ENCODE assay signal across 10 mouse cellular contexts in genomic region chr5:103075451-103075850, GRCm38 (mm10).
DNase-seq lines count a peak whose midpoint lies in the region; ATAC-seq and TF ChIP-seq lines count a peak whose summit lies in the region.
"Had no signal": no experiment of that assay in that cellular context is flagged by ENCODE, and none has a peak within 500 bp of the region (broad histone marks: within the 10 kb centered on the region; RNA-seq: fewer than 3 reads in every experiment).

No protein-coding gene starts in this region.

- no peak for DNase-seq in heart, adult 2 months
- DNase-seq in heart, postnatal 14 days, result no peak
- DNase-seq in lung, postnatal 36 days, result peak; percentile 15
- DNase-seq in lung, adult 2 months, result no peak
- DNase-seq in adrenal gland, adult 2 months, result peak; percentile 16
- DNase-seq: gastrocnemius, postnatal 36 days had no signal

- no peaks in the 10 kb centered on the region for H3K4me1 ChIP-seq in heart, adult 2 months (ENCODE audit: control insufficient read depth, insufficient read depth, low read length)
- H3K4me1 ChIP-seq in lung, adult 2 months (ENCODE audit: control insufficient read depth, insufficient read depth, low read length), result no peaks in the 10 kb centered on the region
- peaks cover 2% of the 10 kb centered on the region; the same call in 1 of the 2 replicates for H3K4me1 ChIP-seq in testis, adult 2 months (ENCODE audit: control insufficient read depth, insufficient read depth, low read length)
- H3K4me1 ChIP-seq: liver, embryonic 15.5 days had no signal

- WGBS in heart, adult 2 months, result 56% methylated on average over 8 of the region's 8 CpGs
- 63% methylated on average over 8 of the region's 8 CpGs for WGBS in lung, adult 2 months

- no peak for TF ChIP-seq EP300 in heart, adult 2 months (IDR thresholded peaks at IDR 0.05; ENCODE audit: insufficient read depth, low read depth, low read length)

- intact Hi-C loops in heart, adult 2 months (cut with DNase I), result no loop called here
- intact Hi-C loops in heart, postnatal 14 days (cut with DNase I), result no loop called here

- no peak for ATAC-seq in erythroid progenitor cell, adult 5-6 weeks (replicated peaks; ENCODE audit: low FRiP score, poor library complexity, severe bottlenecking)
- ATAC-seq: inflammation-experienced regulatory T-cells, adult 6 months had no signal

- H3K27ac ChIP-seq in heart, adult 2 months, result no peak overlapping the region
- no peak overlapping the region for H3K27ac ChIP-seq in testis, adult 2 months (ENCODE audit: control insufficient read depth, insufficient read depth, low read depth, low read length)
- H3K27ac ChIP-seq: liver, embryonic 15.5 days had no signal

- no peaks in the 10 kb centered on the region for H3K27me3 ChIP-seq in heart, adult 2 months (ENCODE audit: control insufficient read depth, insufficient read depth, low read length)
- no peaks in the 10 kb centered on the region for H3K27me3 ChIP-seq in testis, adult 2 months (ENCODE audit: control insufficient read depth, insufficient read depth, low read length)
- H3K27me3 ChIP-seq: liver, embryonic 15.5 days had no signal

- no peak overlapping the region for H3K4me3 ChIP-seq in heart, adult 2 months
- no peak overlapping the region for H3K4me3 ChIP-seq in lung, adult 2 months (replicated peaks; ENCODE audit: extremely low read depth, low read depth, low read length)
- no peak overlapping the region for H3K4me3 ChIP-seq in testis, adult 2 months (ENCODE audit: control insufficient read depth, low read depth, low read length)
- H3K4me3 ChIP-seq: liver, embryonic 15.5 days had no signal

- no peaks in the 10 kb centered on the region for H3K79me2 ChIP-seq in heart, adult 2 months (replicated peaks; ENCODE audit: control insufficient read depth, insufficient read depth, low read length)

- no peak overlapping the region for H3K9ac ChIP-seq in heart, adult 2 months (ENCODE audit: low read depth, low read length)
- H3K9ac ChIP-seq: liver, embryonic 15.5 days had no signal

- peak; percentile 32 for TF ChIP-seq CTCF in heart, adult 2 months (IDR thresholded peaks at IDR 0.05)
- TF ChIP-seq CTCF in lung, adult 2 months (IDR thresholded peaks at IDR 0.05; ENCODE audit: insufficient read depth, low read length), result no peak
- TF ChIP-seq CTCF in testis, adult 2 months (IDR thresholded peaks at IDR 0.05; ENCODE audit: control insufficient read depth, insufficient read depth, insufficient replicate concordance, low read depth, low read length), result peak; percentile 44; the same call in 1 of the 2 replicates

- no peak for TF ChIP-seq POLR2A in heart, adult 2 months (IDR thresholded peaks at IDR 0.05; ENCODE audit: insufficient read depth, low read depth, low read length)
- TF ChIP-seq POLR2A in lung, adult 2 months (IDR thresholded peaks at IDR 0.05; ENCODE audit: borderline replicate concordance, extremely low read depth, low read depth, low read length), result no peak
- TF ChIP-seq POLR2A in testis, adult 2 months (IDR thresholded peaks at IDR 0.05; ENCODE audit: control insufficient read depth, low read depth, low read length), result no peak

- no peaks in the 10 kb centered on the region for H3K36me3 ChIP-seq in heart, adult 2 months (ENCODE audit: control insufficient read depth, insufficient read depth, low read length)
- H3K36me3 ChIP-seq in testis, adult 2 months (ENCODE audit: control insufficient read depth, insufficient read depth, low read length), result no peaks in the 10 kb centered on the region
- H3K36me3 ChIP-seq: liver, embryonic 15.5 days had no signal

Comparison
In these comparisons a context has a peak if more than half of its experiments do, and no peak if none do; other contexts are left out.
1. DNase-seq: peak in lung, postnatal 36 days (single experiment) and adrenal gland, adult 2 months (single experiment); none in heart, adult 2 months (0 of 2), heart, postnatal 14 days (0 of 2) and lung, adult 2 months (single experiment).